In the genomic region with DNA sequence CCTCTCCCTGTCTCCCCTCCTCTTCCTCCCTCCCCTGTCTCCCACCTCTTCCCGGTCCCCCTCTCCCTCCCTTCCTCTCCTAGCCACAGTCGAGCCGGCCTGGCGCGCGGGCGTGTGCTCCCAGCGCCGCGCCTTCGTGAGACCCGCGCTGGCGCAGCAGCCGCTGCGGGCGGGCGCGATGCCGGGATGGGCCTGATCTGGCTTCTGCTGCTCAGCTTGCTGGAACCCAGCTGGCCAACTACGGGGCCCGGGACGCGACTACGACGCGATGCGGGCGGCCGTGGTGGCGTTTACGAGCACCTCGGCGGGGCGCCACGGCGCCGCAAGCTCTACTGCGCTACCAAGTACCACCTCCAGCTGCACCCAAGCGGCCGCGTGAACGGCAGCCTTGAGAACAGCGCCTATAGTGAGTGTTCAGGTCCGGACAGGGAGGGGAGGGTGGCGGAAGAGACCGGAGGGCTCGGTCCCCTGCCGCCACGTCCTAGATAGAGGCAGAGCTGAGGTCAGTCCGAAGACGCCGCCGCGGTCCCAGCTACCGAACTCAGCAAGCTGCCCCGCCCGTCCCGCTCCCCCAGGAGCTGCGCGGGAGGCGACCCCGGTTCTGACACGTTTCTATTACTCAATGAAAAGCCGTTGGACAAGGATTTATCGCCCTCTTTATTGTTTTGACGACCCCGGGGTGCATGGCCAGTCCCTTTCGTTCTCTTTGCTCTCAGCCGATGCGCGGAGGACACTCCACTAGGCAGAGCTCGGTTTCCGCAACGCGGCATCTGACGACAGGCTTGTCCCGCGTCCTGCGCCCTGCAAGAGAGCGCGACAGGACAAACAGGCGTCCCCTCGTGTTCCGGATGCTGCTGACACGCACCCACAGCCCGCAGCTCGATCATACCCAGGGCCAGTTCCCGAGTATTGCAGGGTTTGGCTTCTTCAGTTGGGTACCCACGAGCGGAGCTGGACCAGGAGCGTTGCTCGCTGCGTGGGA, we compare ENCODE assay signal across 8 mouse cellular contexts. TPM values are rescaled to one million over a fixed set of nuclear protein-coding genes. Genes with fewer than 3 reads are reported as not detected.
DNase-seq lines count a peak whose midpoint lies in the region; ATAC-seq and TF ChIP-seq lines count a peak whose summit lies in the region.

No protein-coding gene starts in this region.

- no peak for ATAC-seq in embryonic facial prominence, embryonic 12.5 days (ENCODE audit: insufficient number of reproducible peaks, insufficient read depth, low FRiP score, low TSS enrichment)
- peak; percentile 60; the same call in 1 of the 2 replicates for ATAC-seq in neural tube, embryonic 15.5 days (ENCODE audit: low FRiP score)
- no peak for ATAC-seq in activated CD4-positive, CD25-positive, alpha-beta regulatory T cell, adult 4 months

- H3K27ac ChIP-seq in heart, embryonic 10.5 days = no peak overlapping the region
- no peak overlapping the region for H3K27ac ChIP-seq in embryonic facial prominence, embryonic 12.5 days
- no peak overlapping the region for H3K27ac ChIP-seq in neural tube, embryonic 15.5 days (replicated peaks)

- no peak for DNase-seq in heart, embryonic 10.5 days (ENCODE audit: low spot score)
- DNase-seq in heart, postnatal 36 days = no peak
- DNase-seq in left cerebral cortex, postnatal 36 days (ENCODE audit: low spot score in 2 of 2) = peak; percentile 7 to 23
- DNase-seq in cerebellum, adult 11 months = no peak

- under 1% methylated on average over 94 of the region's 94 CpGs for WGBS in heart, embryonic 10.5 days
- WGBS in embryonic facial prominence, embryonic 12.5 days = under 1% methylated on average over 94 of the region's 94 CpGs
- under 1% methylated on average over 94 of the region's 94 CpGs for WGBS in neural tube, embryonic 15.5 days

- peak overlapping the region; percentile 66 for H3K4me2 ChIP-seq in embryonic facial prominence, embryonic 12.5 days (replicated peaks)
- H3K4me2 ChIP-seq in neural tube, embryonic 15.5 days = peak overlapping the region; percentile 83

- peak overlapping the region; percentile 56 for H3K4me3 ChIP-seq in heart, embryonic 10.5 days
- H3K4me3 ChIP-seq in E14TG2a.4 (replicated peaks; ENCODE audit: low read length) = peak overlapping the region; percentile 79
- peak overlapping the region; percentile 40 for H3K4me3 ChIP-seq in embryonic facial prominence, embryonic 12.5 days
- peak overlapping the region; percentile 47 for H3K4me3 ChIP-seq in neural tube, embryonic 15.5 days (replicated peaks)

- H3K9ac ChIP-seq in embryonic facial prominence, embryonic 12.5 days = no peak overlapping the region
- H3K9ac ChIP-seq in neural tube, embryonic 15.5 days (replicated peaks) = peak overlapping the region; percentile 36

- no peaks in the 10 kb centered on the region for H3K9me3 ChIP-seq in heart, embryonic 10.5 days
- no peaks in the 10 kb centered on the region for H3K9me3 ChIP-seq in E14TG2a.4 (ENCODE audit: low read length)
- H3K9me3 ChIP-seq in embryonic facial prominence, embryonic 12.5 days = no peaks in the 10 kb centered on the region
- no peaks in the 10 kb centered on the region for H3K9me3 ChIP-seq in neural tube, embryonic 15.5 days (replicated peaks)

- H3K36me3 ChIP-seq in heart, embryonic 10.5 days = no peaks in the 10 kb centered on the region
- 0 out of 2 replicates have a peak, but pooled peaks cover 5% of the 10 kb centered on the region for H3K36me3 ChIP-seq in E14TG2a.4 (ENCODE audit: insufficient read depth, low read length)
- no peaks in the 10 kb centered on the region for H3K36me3 ChIP-seq in embryonic facial prominence, embryonic 12.5 days
- H3K36me3 ChIP-seq in neural tube, embryonic 15.5 days = no peaks in the 10 kb centered on the region

- H3K27me3 ChIP-seq in heart, embryonic 10.5 days (ENCODE audit: insufficient read depth, poor library complexity, severe bottlenecking) = peaks cover 98% of the 10 kb centered on the region
- H3K27me3 ChIP-seq in E14TG2a.4 (ENCODE audit: insufficient read depth, low read length) = peaks cover 87% of the 10 kb centered on the region
- H3K27me3 ChIP-seq in embryonic facial prominence, embryonic 12.5 days = peaks cover 84% of the 10 kb centered on the region
- H3K27me3 ChIP-seq in neural tube, embryonic 15.5 days (replicated peaks) = peaks cover 73% of the 10 kb centered on the region

- intact Hi-C loops in heart, postnatal 36 days (cut with DNase I) = no loop called here
- intact Hi-C loops in left cerebral cortex, postnatal 36 days (cut with DNase I) = no loop called here

- peaks cover 22% of the 10 kb centered on the region for H3K4me1 ChIP-seq in heart, embryonic 10.5 days
- peaks cover 61% of the 10 kb centered on the region for H3K4me1 ChIP-seq in E14TG2a.4 (replicated peaks; ENCODE audit: low read depth, low read length)
- peaks cover 8% of the 10 kb centered on the region; the same call in 1 of the 2 replicates for H3K4me1 ChIP-seq in embryonic facial prominence, embryonic 12.5 days
- H3K4me1 ChIP-seq in neural tube, embryonic 15.5 days = peaks cover 21% of the 10 kb centered on the region

- TF ChIP-seq CTCF in E14TG2a.4 (conservative IDR thresholded peaks at IDR 0.05; ENCODE audit: low read length) = no peak

RNA-seq across cellular contexts. Expression of a gene that starts 0.9 kb away (rescaled TPM):
- 0.07 and 0.88 TPM in 2 replicates for polyA plus RNA-seq in heart, embryonic 10.5 days (2016; fragmentation: Nextera tagmentation; extraction: Ambion mirVana)
- total RNA-seq in heart, postnatal 36 days (2021) = not detected
- polyA plus RNA-seq in embryonic facial prominence, embryonic 12.5 days (2016; fragmentation: Nextera tagmentation; extraction: Ambion mirVana) = 0.58 and 1.1 TPM in 2 replicates
- under 1 TPM; 0.49 to 0.77 TPM for total RNA-seq in left cerebral cortex, postnatal 36 days (2021)
- 0.28 and 1.2 TPM in 2 replicates for polyA plus RNA-seq in neural tube, embryonic 15.5 days (2015; fragmentation: Nextera tagmentation; extraction: Ambion mirVana)
- not detected for polyA plus RNA-seq in activated CD4-positive, CD25-positive, alpha-beta regulatory T cell, adult 4 months (2017; shearing (Covaris generic))

RNA-seq across cellular contexts. Expression of a gene that starts 8.4 kb away (rescaled TPM):
- 0.34 TPM in 1 of 2 replicates, not detected in the other for polyA plus RNA-seq in heart, embryonic 10.5 days (2016; fragmentation: Nextera tagmentation; extraction: Ambion mirVana)
- not detected for total RNA-seq in heart, postnatal 36 days (2021)
- 0.08 and 0.15 TPM in 2 replicates for polyA plus RNA-seq in embryonic facial prominence, embryonic 12.5 days (2016; fragmentation: Nextera tagmentation; extraction: Ambion mirVana)
- total RNA-seq in left cerebral cortex, postnatal 36 days (2021) = not detected
- not detected in 2 replicates for polyA plus RNA-seq in neural tube, embryonic 15.5 days (2015; fragmentation: Nextera tagmentation; extraction: Ambion mirVana)
- not detected for polyA plus RNA-seq in activated CD4-positive, CD25-positive, alpha-beta regulatory T cell, adult 4 months (2017; shearing (Covaris generic))

RNA-seq across cellular contexts. Expression of a gene that starts 57.5 kb away (rescaled TPM):
- polyA plus RNA-seq in heart, embryonic 10.5 days (2016; fragmentation: Nextera tagmentation; extraction: Ambion mirVana) = 0.41 and 1.5 TPM in 2 replicates
- not detected for total RNA-seq in heart, postnatal 36 days (2021)
- polyA plus RNA-seq in embryonic facial prominence, embryonic 12.5 days (2016; fragmentation: Nextera tagmentation; extraction: Ambion mirVana) = 24.5 and 30.1 TPM in 2 replicates
- total RNA-seq in left cerebral cortex, postnatal 36 days (2021) = not detected
- polyA plus RNA-seq in neural tube, embryonic 15.5 days (2015; fragmentation: Nextera tagmentation; extraction: Ambion mirVana) = 5.4 and 7.8 TPM in 2 replicates
- not detected for polyA plus RNA-seq in activated CD4-positive, CD25-positive, alpha-beta regulatory T cell, adult 4 months (2017; shearing (Covaris generic))

Comparison
In these comparisons a context has a peak if more than half of its experiments do, and no peak if none do; other contexts are left out.
1. DNase-seq: peak in left cerebral cortex, postnatal 36 days (2 of 2); none in heart, embryonic 10.5 days (single experiment), heart, postnatal 36 days (0 of 2) and cerebellum, adult 11 months (single experiment).
2. Peak in every context shown above with its lines, with median percentiles within 50 percentile points of each other: H3K4me3 ChIP-seq.